Mouse (Mus musculus): ENCODE data around the gene Gm13043.
"Not testable (repeated sequence)": the region's sequence is repeated elsewhere in the genome, so short reads cannot be mapped to it uniquely, and the experiment has no call there.

The Gm13043 gene

DNA sequence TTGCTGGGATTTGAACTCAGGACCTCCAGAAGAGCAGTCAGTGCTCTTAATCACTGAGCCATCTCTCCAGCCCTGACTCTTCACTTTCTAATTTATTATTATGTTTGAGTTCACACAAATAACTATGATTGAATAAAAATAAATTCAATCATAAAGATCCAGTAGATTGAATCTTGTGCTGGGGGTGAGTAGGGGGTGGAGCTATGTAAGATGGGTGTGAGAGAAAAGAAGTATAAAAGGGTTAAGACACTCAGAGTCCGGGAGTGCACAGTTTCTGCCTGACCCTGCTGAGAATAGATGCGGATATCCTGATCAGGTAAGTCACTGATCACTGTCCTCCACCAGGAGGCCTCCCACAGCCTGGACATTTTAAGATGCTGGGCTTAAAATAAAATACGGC, at the start of gene Gm13043:
Gene Gm13043 (plus strand): TSS at position 301 of the 400 bp plus-strand sequence.
- DNase-seq (ENCODE audit: low read depth, low spot score), result no peak

DNA sequence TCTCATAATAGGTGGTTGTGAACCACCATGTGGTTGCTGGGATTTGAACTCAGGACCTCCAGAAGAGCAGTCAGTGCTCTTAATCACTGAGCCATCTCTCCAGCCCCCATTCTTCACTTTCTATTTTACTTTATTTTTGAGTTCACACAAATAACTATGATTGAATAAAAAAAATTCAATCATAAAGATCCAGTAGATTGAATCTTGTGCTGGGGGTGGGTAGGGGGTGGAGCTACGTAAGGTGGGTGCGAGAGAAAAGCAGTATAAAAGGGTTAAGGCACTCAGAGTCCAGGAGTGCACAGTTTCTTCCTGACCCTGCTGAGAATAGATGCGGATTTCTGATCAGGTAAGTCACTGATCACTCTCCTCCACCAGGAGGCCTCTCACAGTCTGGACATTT, 24.5 kb downstream of the Gm13043 start, which contains the start of gene Gm13040:
Gene Gm13040 (plus strand): TSS at position 301 of the 400 bp plus-strand sequence.
- not testable (repeated sequence) for DNase-seq (ENCODE audit: low read depth, low spot score)

DNA sequence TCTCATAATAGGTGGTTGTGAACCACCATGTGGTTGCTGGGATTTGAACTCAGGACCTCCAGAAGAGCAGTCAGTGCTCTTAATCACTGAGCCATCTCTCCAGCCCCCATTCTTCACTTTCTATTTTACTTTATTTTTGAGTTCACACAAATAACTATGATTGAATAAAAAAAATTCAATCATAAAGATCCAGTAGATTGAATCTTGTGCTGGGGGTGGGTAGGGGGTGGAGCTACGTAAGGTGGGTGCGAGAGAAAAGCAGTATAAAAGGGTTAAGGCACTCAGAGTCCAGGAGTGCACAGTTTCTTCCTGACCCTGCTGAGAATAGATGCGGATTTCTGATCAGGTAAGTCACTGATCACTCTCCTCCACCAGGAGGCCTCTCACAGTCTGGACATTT, 40.3 kb downstream of the Gm13043 start, which contains the start of the genes BC080695 and Gm13057:
Gene BC080695 (plus strand): TSS at position 301 of the 400 bp plus-strand sequence.
Gene Gm13057 (plus strand): TSS at position 310 of the 400 bp plus-strand sequence.
- DNase-seq (ENCODE audit: low read depth, low spot score), result not testable (repeated sequence)
